Mouse (Mus musculus): ENCODE measurements at regions not wholly inside any gene's neighbourhood (a gene's known extent, or its start where the extent isn't known, plus 50 kb on each side); places are given as distances from the start of the nearest gene placed in this dataset.
A peak's percentile ranks its signal among the peaks of the same experiment; 100 is the strongest.

GRCm38 (mm10) chr10:21672171-21672570 lies 79.2 kb downstream of the 1700020N01Rik start:
- no peak for DNase-seq
- intact Hi-C loops (cut with DNase I; ENCODE audit: low total_unique reads), result no loop called here

GRCm38 (mm10) chr10:21672666-21673065 lies 79.7 kb downstream of the 1700020N01Rik start:
- intact Hi-C loops (cut with DNase I; ENCODE audit: low total_unique reads), result no loop called here
- DNase-seq, result no peak

- intact Hi-C loops (cut with DNase I; ENCODE audit: low total_unique reads), result no loop called here
- DNase-seq, result no peak
Observed at GRCm38 (mm10) chr10:21673831-21674230, 80.9 kb downstream of the 1700020N01Rik start.

DNA sequence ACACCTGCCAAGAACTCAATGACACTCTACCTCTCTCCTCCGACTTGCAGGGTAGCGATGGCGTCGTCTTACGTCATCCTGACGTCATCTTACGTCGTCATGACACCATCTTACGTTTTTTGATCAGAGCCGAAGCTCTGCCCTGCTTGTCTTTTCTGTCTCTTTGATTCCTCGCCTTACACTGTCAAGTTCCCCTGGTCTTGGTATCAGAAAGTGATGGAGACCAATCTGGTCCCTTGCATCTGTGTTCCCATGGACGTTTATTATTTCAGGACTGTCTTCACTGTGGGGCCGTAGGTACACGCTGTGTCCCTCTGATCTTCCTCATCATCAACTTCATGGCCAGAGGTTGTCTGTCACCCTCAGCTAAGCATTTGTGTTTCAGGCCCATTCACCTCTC lies 82.8 kb downstream of the 1700020N01Rik start:
- intact Hi-C loops (cut with DNase I; ENCODE audit: low total_unique reads), result no loop called here
- no peak for DNase-seq

GRCm38 (mm10) chr10:21677911-21678310 lies 85.0 kb downstream of the 1700020N01Rik start:
- intact Hi-C loops (cut with DNase I; ENCODE audit: low total_unique reads), result no loop called here
- DNase-seq, result no peak

GRCm38 (mm10) chr10:21678372-21678771 lies 85.4 kb downstream of the 1700020N01Rik start:
- intact Hi-C loops (cut with DNase I; ENCODE audit: low total_unique reads), result no loop called here

DNA sequence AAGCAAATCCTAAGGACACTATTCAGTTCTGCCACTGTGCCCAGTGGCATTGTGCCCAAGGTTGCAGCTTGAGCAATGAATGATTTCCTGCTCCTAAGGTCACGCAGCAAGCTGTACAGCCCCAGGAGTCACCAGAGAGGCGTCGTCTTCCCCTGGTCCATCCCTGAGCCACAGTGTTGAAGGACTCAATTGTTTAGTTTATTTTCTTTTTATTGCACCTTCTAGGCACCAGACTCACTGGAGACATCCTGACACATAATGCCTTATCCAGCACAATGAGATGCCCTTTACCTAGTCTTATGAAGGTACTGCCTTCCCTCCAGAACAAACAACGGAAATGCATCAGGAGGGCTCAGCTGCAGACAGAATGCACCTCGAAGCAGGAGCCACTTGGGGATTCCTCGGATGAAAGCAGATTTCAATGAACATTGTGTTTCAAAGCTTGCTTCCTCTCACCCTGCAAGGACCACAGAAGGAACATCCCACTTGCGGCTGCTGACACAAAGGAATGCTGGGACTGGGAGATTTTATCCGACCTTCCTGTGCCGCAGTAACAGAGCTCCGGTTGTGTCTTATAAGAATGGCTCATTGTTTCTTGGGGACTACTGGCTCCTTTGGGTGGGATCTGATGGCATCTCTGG lies 86.0 kb downstream of the 1700020N01Rik start:
- DNase-seq, result no peak

More at GRCm38 (mm10) chr10:21678372-21678771, 85.4 kb downstream of the 1700020N01Rik start:
- no peak for DNase-seq

GRCm38 (mm10) chr10:21680789-21681188 lies 87.8 kb downstream of the 1700020N01Rik start:
- intact Hi-C loops (cut with DNase I; ENCODE audit: low total_unique reads), result no loop called here
- DNase-seq, result no peak

More for the DNA sequence above, 86.0 kb downstream of the 1700020N01Rik start:
- intact Hi-C loops (cut with DNase I; ENCODE audit: low total_unique reads), result no loop called here

DNA sequence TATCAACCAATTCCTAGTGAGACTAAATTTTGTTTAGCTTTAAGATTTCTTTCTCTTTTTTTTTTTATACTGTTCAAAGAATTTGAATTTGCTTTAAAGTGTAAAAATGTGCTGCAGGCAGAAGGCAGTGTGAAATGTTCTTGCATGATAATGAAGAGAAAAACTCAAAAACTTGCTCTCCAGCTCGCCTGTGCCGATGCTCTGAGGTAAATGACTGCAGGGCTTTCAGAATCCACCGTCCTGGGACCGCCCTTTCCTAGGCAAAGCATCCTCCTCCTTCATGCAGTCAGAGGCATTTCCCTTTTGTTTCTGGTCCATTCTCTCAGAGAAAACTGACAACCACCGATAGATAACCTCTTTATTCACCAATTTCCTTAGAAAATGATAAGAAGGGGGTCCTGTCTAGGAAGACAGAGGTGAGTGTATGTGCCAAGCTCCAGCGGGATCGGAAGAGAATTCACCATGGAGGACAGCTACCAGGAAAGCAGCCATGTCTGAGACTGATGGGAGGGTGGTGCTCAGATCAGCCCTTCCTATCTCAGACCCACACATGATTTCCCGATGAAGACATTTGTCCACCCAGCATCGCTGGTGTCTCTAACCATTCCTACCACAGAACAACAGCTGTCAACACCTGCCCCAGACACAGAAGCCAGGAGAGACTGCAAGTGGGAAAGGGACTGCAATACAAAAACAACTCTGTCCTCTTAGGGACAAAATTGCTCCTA lies 91.5 kb downstream of the 1700020N01Rik start:
- intact Hi-C loops (cut with DNase I; ENCODE audit: low total_unique reads), result no loop called here
- DNase-seq, result no peak

DNA sequence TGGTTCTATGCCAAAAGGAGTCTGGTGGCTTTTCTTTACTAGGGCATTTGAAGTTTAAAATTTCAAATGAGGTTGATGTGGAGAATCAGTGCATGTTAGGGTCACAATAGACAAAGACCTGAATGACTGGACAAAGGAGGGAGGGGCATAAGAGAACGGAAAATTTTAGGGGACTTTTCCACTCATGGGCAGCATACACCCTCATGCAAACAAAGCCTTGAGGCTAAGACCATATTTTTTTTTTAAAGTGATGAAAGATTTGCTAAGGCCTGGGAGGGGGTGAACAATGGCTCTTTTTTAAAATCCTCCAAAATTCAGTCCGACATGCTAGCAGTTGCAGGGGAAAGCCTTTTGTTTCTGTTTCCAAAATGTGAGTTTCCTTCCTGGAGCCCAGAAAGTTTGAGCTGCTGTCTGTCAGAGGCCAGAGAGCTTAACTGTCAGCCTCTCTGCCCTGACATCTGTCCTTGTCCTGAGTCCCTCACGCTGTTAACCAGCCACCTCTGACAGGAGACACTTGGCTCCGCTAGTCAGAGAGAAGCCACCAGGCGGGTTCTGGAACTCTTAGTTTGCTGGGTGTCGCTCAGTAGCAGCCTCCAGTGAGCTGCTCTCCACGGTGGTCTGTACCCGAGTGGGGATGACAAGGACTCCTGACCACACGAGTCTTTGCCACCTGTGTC lies 92.3 kb downstream of the 1700020N01Rik start:
- peak; percentile 64 for DNase-seq
- intact Hi-C loops (cut with DNase I; ENCODE audit: low total_unique reads), result no loop called here

- intact Hi-C loops (cut with DNase I; ENCODE audit: low total_unique reads), result no loop called here
- no peak for DNase-seq
Observed at GRCm38 (mm10) chr10:21686060-21686459, 93.1 kb downstream of the 1700020N01Rik start.

- intact Hi-C loops (cut with DNase I; ENCODE audit: low total_unique reads), result no loop called here
Observed at GRCm38 (mm10) chr10:21687484-21687883, 94.5 kb downstream of the 1700020N01Rik start.

GRCm38 (mm10) chr10:21688513-21688912 lies 95.6 kb downstream of the 1700020N01Rik start:
- intact Hi-C loops (cut with DNase I; ENCODE audit: low total_unique reads), result no loop called here
- DNase-seq, result no peak

More at GRCm38 (mm10) chr10:21687484-21687883, 94.5 kb downstream of the 1700020N01Rik start:
- DNase-seq, result no peak

GRCm38 (mm10) chr10:21689847-21690269 lies 96.9 kb downstream of the 1700020N01Rik start:
- intact Hi-C loops (cut with DNase I; ENCODE audit: low total_unique reads), result no loop called here
- DNase-seq, result no peak

- intact Hi-C loops (cut with DNase I; ENCODE audit: low total_unique reads), result no loop called here
- no peak for DNase-seq
Observed at GRCm38 (mm10) chr10:21695185-21695584, 102.2 kb downstream of the 1700020N01Rik start.

DNA sequence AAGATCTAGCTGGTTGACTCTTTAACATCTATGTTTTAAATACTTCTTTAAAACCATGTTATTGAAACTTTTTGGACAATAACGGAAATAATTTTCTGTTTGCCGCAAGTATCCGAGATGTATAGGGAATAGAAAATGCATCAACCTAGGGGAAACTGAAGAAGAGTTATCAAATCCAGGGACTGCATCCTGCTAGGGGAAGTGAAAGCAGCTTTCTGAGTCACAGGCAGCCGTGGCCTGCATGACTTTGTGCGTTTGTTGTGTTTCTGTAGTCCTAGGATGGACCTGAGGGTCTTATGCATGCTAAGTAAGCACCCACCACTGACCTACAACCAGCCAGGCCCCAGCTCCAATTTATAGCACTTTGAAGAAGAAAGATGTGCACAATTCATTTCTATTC lies 103.7 kb downstream of the 1700020N01Rik start:
- no peak for DNase-seq
- intact Hi-C loops (cut with DNase I; ENCODE audit: low total_unique reads), result no loop called here

GRCm38 (mm10) chr10:21701580-21701979 lies 108.6 kb downstream of the 1700020N01Rik start:
- DNase-seq, result no peak
- intact Hi-C loops (cut with DNase I; ENCODE audit: low total_unique reads), result no loop called here

GRCm38 (mm10) chr10:21702134-21702533 lies 109.2 kb downstream of the 1700020N01Rik start:
- intact Hi-C loops (cut with DNase I; ENCODE audit: low total_unique reads), result no loop called here
- DNase-seq, result no peak

GRCm38 (mm10) chr10:21711866-21712265 lies 118.9 kb downstream of the 1700020N01Rik start:
- intact Hi-C loops (cut with DNase I; ENCODE audit: low total_unique reads), result no loop called here
- DNase-seq, result no peak

- intact Hi-C loops (cut with DNase I; ENCODE audit: low total_unique reads), result no loop called here
- no peak for DNase-seq
Observed at GRCm38 (mm10) chr10:21712828-21713227, 119.9 kb downstream of the 1700020N01Rik start.
